Mouse (Mus musculus) gastrocnemius, adult 2 months (tissue): ENCODE results near the gene Mpv17l2. TPM values are rescaled to one million over a fixed set of nuclear protein-coding genes. Genes with fewer than 3 reads are reported as not detected.

Experiments
- DNase-seq: peaks from one replicate; pipeline ENCODE4 v3.0.0; 2022
- H3K27ac ChIP-seq: fragments of 200-600 bp; 2 replicates; pipeline ENCODE4 v1.8.1; 2022; ENCODE audit warnings: mild to moderate bottlenecking
- H3K4me3 ChIP-seq: fragments of 200-600 bp; 2 replicates; pipeline ENCODE4 v1.8.1; 2022; ENCODE audit warnings: mild to moderate bottlenecking, moderate library complexity
- CTCF ChIP-seq: fragments of 200-600 bp; IDR thresholded peaks from 2 replicates; pipeline ENCODE4 v1.8.1; 2022; ENCODE audit warnings: antibody characterized with exemption, mild to moderate bottlenecking, moderate library complexity
- intact Hi-C: fragments of 180-260 bp; cut with DNase I; formaldehyde crosslinking; loops from one replicate; pipeline ENCODE4 v1.15.1; 2025
- microRNA-seq: library from miRNA; unstranded; fragments of <30 nt; microRNA quantifications from one replicate; pipeline ENCODE4 v1.2.0, GENCODE M21; 2021
- total RNA-seq, 2 experiments: library from RNA; stranded (reverse); gene quantifications; 2 replicates each; pipeline ENCODE4 v1.2.3; 2021

The Mpv17l2 gene
- total RNA-seq, 2 experiments from 2014 or later = 21.0 to 22.8 TPM

GRCm38 (mm10) chr8:70718297-70718696 is 42.4 kb downstream of the Mpv17l2 start, which contains the start of gene Gm3336:
Gene Gm3336, plus strand, starts transcription at chr8:70718543.
- peak; percentile 88 for TF ChIP-seq CTCF
- intact Hi-C loops = no loop called here
- H3K4me3 ChIP-seq = no peak within 1 kb of the TSS
- peak; percentile 75 for DNase-seq
- H3K27ac ChIP-seq = no peak within 1 kb of the TSS

- peak; percentile 20 for DNase-seq
- Histone ChIP-seq H3K27ac (no peak overlapping the region), H3K4me3 (no peak overlapping the region)
- intact Hi-C loops = no loop called here
- no peak for TF ChIP-seq CTCF
Measured at GRCm38 (mm10) chr8:70716521-70717400, 44.0 kb downstream of the Mpv17l2 start.

- Histone ChIP-seq H3K4me3 (no peak overlapping the region), H3K27ac (no peak overlapping the region)
- intact Hi-C loops = no loop called here
- peak; percentile 4 for DNase-seq
- no peak for TF ChIP-seq CTCF
Measured at GRCm38 (mm10) chr8:70715086-70715485, 45.7 kb downstream of the Mpv17l2 start.

GRCm38 (mm10) chr8:70713991-70714390 is 46.8 kb downstream of the Mpv17l2 start:
- Histone ChIP-seq H3K4me3 (no peak overlapping the region), H3K27ac (no peak overlapping the region)
- intact Hi-C loops = no loop called here
- DNase-seq = peak; percentile 12
- TF ChIP-seq CTCF = no peak

- H3K4me3 ChIP-seq = no peak overlapping the region
- no peak for TF ChIP-seq CTCF
- no peak overlapping the region for H3K27ac ChIP-seq
- intact Hi-C loops = no loop called here
- DNase-seq = peak; percentile 29
Measured at GRCm38 (mm10) chr8:70711041-70711440, 49.7 kb downstream of the Mpv17l2 start.

GRCm38 (mm10) chr8:70710296-70710695 is 50.5 kb downstream of the Mpv17l2 start:
- no peak for TF ChIP-seq CTCF
- H3K4me3 ChIP-seq = no peak overlapping the region
- H3K27ac ChIP-seq = peak overlapping the region; percentile 38; the same call in 1 of the 2 replicates
- peak; percentile 84 for DNase-seq
- intact Hi-C loops = no loop called here

- intact Hi-C loops = no loop called here
- TF ChIP-seq CTCF = no peak
- DNase-seq = no peak
Measured at GRCm38 (mm10) chr8:70709794-70710193, 51.0 kb downstream of the Mpv17l2 start.

More at GRCm38 (mm10) chr8:70709794-70710193, 51.0 kb downstream of the Mpv17l2 start:
- H3K27ac ChIP-seq = no peak overlapping the region
- H3K4me3 ChIP-seq = no peak overlapping the region

Small RNA genes within 50 kb of the gene (microRNA-seq; reads per million reads assigned to microRNA genes)
- gene Mir7240 = not detected

Other genes with a start within 250 kb of the Mpv17l2 start
- 100 to 1,000 TPM; 108 to 112 TPM for gene Fkbp8, start 233.2 kb downstream of the Mpv17l2 start, total RNA-seq
- gene Kxd1, start 233.0 kb downstream of the Mpv17l2 start, total RNA-seq = 10 to 100 TPM; 70.4 to 83.9 TPM
- gene Ell, start 221.5 kb downstream of the Mpv17l2 start, total RNA-seq = 10 to 100 TPM; 11.9 to 14.6 TPM
- gene Isyna1, start 166.6 kb downstream of the Mpv17l2 start, total RNA-seq = 1 to 10 TPM; 3.2 to 4.3 TPM
- gene Ssbp4, start 152.1 kb downstream of the Mpv17l2 start, total RNA-seq = 10 to 100 TPM in 1 of 2 experiments, 1 to 10 TPM in 1; 9.2 to 14.4 TPM
- under 1 TPM; 0.42 to 0.48 TPM for gene Lrrc25, start 144.8 kb downstream of the Mpv17l2 start, total RNA-seq
- gene Gdf15, start 128.5 kb downstream of the Mpv17l2 start, total RNA-seq = under 1 TPM in 1 of 2 experiments, not detected in 1; 0.28 TPM
- gene Pgpep1, start 100.6 kb downstream of the Mpv17l2 start, total RNA-seq = 10 to 100 TPM in 1 of 2 experiments, 1 to 10 TPM in 1; 9.3 to 22.5 TPM
- gene Lsm4, start 87.7 kb downstream of the Mpv17l2 start, total RNA-seq = 10 to 100 TPM; 61.7 to 65.6 TPM
- 10 to 100 TPM; 35.5 to 54.5 TPM for gene Jund, start 62.0 kb downstream of the Mpv17l2 start, total RNA-seq
- not detected for gene Iqcn, start 57.5 kb downstream of the Mpv17l2 start, total RNA-seq
- not detected for gene Gm3336, start 42.4 kb downstream of the Mpv17l2 start, total RNA-seq
- 1 to 10 TPM; 2.4 to 3.0 TPM for gene Pde4c, start 37.2 kb downstream of the Mpv17l2 start, total RNA-seq
- gene Rab3a, start 6.3 kb downstream of the Mpv17l2 start, total RNA-seq = 10 to 100 TPM; 31.9 to 39.8 TPM
- 10 to 100 TPM; 13.9 to 16.2 TPM for gene Pik3r2, start 15.8 kb upstream of the Mpv17l2 start, total RNA-seq
- gene Mast3, start 44.1 kb upstream of the Mpv17l2 start, total RNA-seq = 1 to 10 TPM; 2.7 to 3.6 TPM
- not detected for gene Il12rb1, start 47.5 kb upstream of the Mpv17l2 start, total RNA-seq
- 100 to 1,000 TPM in 1 of 2 experiments, 10 to 100 TPM in 1; 66.5 to 182 TPM for gene Arrdc2, start 78.8 kb upstream of the Mpv17l2 start, total RNA-seq
- gene Kcnn1, start 102.3 kb upstream of the Mpv17l2 start, total RNA-seq = 10 to 100 TPM; 18.1 to 21.5 TPM
- gene Ccdc124, start 113.0 kb upstream of the Mpv17l2 start, total RNA-seq = 10 to 100 TPM; 65.6 to 73.1 TPM
- gene Slc5a5, start 131.8 kb upstream of the Mpv17l2 start, total RNA-seq = not detected
- 1,000 to 10,000 TPM in 1 of 2 experiments, 100 to 1,000 TPM in 1; 932 to 1,039 TPM for gene Rpl18a, start 136.5 kb upstream of the Mpv17l2 start, total RNA-seq
- 10 to 100 TPM; 10.6 to 11.2 TPM for gene Map1s, start 145.0 kb upstream of the Mpv17l2 start, total RNA-seq